Mouse (Mus musculus) liver, postnatal 0 days (tissue): ENCODE measurements around the gene Prickle2. TPM values are rescaled to one million over a fixed set of nuclear protein-coding genes. Genes with fewer than 3 reads are reported as not detected.
A peak's percentile ranks its signal among the peaks of the same experiment; 100 is the strongest.

Experiments
- ATAC-seq: fragments of 200-750 bp; cut with Nextera tagmentation; 2 replicates; pipeline ENCODE4 v1.8.0; 2017; ENCODE audit warnings: mild to moderate bottlenecking, moderate library complexity
- DNase-seq: peaks from one replicate; pipeline ENCODE4 v3.0.0-alpha.2; 2016
- H3K27ac ChIP-seq: fragments of 300-500 bp; sonication (generic); 2 replicates; pipeline ENCODE4 v1.5.1; 2014; ENCODE audit warnings: antibody characterized with exemption, moderate library complexity, mild to moderate bottlenecking, low read depth
- H3K27me3 ChIP-seq: fragments of 300-500 bp; sonication (generic); 2 replicates; pipeline ENCODE4 v1.6.1; 2014; ENCODE audit warnings: low read length, control low read depth, mixed read lengths; ENCODE audit not compliant: insufficient read depth
- H3K36me3 ChIP-seq: fragments of 300-500 bp; sonication (generic); replicated peaks from 2 replicates; pipeline ENCODE4 v1.6.1; 2014; ENCODE audit warnings: mild to moderate bottlenecking, control low read depth, low read length, moderate library complexity, mixed read lengths; ENCODE audit not compliant: insufficient read depth
- H3K4me1 ChIP-seq: fragments of 300-500 bp; sonication (generic); 2 replicates; pipeline ENCODE4 v1.6.1; 2014; ENCODE audit warnings: antibody characterized with exemption, mild to moderate bottlenecking, control low read depth; ENCODE audit not compliant: insufficient read depth
- H3K4me2 ChIP-seq: fragments of 300-500 bp; sonication (generic); 2 replicates; pipeline ENCODE4 v1.6.1; 2014; ENCODE audit warnings: low read depth, mild to moderate bottlenecking, low read length, moderate library complexity, mixed read lengths
- H3K4me3 ChIP-seq: fragments of 300-500 bp; sonication (generic); 2 replicates; pipeline ENCODE4 v1.5.1; 2014; ENCODE audit warnings: low read depth, low read length
- H3K9ac ChIP-seq: fragments of 300-500 bp; sonication (generic); replicated peaks from 2 replicates; pipeline ENCODE4 v1.6.1; 2014; ENCODE audit warnings: mild to moderate bottlenecking, moderate library complexity
- H3K9me3 ChIP-seq: fragments of 300-500 bp; sonication (generic); 2 replicates; pipeline ENCODE4 v1.6.1; 2016; ENCODE audit warnings: mild to moderate bottlenecking, control low read depth, low read length, mixed read lengths
- CTCF ChIP-seq: sonication (generic); IDR thresholded peaks from 2 replicates; pipeline ENCODE4 v1.5.1; 2016; ENCODE audit warnings: antibody characterized with exemption, low read depth
- EP300 ChIP-seq: IDR thresholded peaks from 2 replicates; pipeline ENCODE4 v1.6.1; 2016; ENCODE audit warnings: antibody characterized with exemption, low read depth, mild to moderate bottlenecking
- WGBS: fragments of 180-500 bp; shearing (Covaris S2); extraction: QIAGEN DNeasy Blood & Tissue Kit; methylation state at CpG from one replicate; pipeline ENCODE4 v1.1.7; 2014; ENCODE audit not compliant: insufficient replicate concordance; 5-methylcytosine and 5-hydroxymethylcytosine counted together
- polyA plus RNA-seq: library from polyadenylated mRNA; unstranded; fragments of >200 nt; fragmentation: Nextera tagmentation; extraction: Ambion mirVana; gene quantifications from 2 replicates; pipeline ENCODE4 v1.2.1, GENCODE M21; 2015

Prickle2 gene
- polyA plus RNA-seq, 1 experiment from 2014 or later = 0.28 TPM

DNA sequence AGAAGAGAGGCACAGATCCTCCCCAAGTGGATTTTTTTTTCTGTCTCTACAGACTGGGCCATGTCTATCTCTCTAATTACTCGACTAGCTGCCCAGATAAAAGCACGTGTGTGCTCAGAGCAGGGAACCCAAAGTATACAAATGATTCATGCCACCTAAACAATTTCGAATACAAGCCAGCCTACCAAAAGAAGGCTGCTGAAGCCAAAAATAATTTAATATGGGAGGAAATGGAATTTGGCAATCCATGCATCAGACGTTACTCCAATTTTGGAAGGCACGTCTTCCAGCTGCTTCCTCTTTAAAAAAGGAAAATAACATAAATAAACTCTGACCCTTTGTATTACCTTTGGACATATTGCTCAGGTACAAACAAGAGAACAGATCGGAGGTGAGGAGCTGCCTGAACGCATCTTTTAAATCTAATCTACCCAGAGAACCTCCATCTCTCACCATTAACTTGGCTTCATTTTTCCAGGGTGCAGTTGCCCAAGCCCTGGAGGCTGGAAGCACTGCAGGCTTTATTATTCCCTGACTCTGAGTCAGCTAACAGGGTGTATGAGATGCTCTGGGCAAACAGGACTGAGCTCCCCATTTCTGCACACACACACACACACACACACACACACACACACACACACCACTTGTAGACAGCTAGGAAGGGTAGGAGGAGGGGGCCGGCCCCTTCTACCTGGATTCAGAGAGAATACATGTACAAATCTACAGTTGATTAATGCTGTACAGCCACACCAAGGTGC lies 172.5 kb downstream of the Prickle2 start:
- no peaks in the 10 kb centered on the region for H3K27me3 ChIP-seq
- peak overlapping the region; percentile 32; the same call in 1 of the 2 replicates for H3K4me2 ChIP-seq
- DNase-seq (no peak), ATAC-seq (no peak)
- H3K9me3 ChIP-seq = no peaks in the 10 kb centered on the region
- no peaks in the 10 kb centered on the region for H3K36me3 ChIP-seq
- no peak overlapping the region for H3K27ac ChIP-seq
- 59% methylated on average over 8 of the region's 8 CpGs for WGBS
- no peak overlapping the region for H3K9ac ChIP-seq
- no peak overlapping the region for H3K4me3 ChIP-seq
- H3K4me1 ChIP-seq = no peaks in the 10 kb centered on the region
- TF ChIP-seq EP300 (no peak), CTCF (no peak)

- no peaks in the 10 kb centered on the region for H3K4me1 ChIP-seq
- H3K9ac ChIP-seq = no peak overlapping the region
- WGBS = 63% methylated on average over 3 of the region's 3 CpGs
- H3K27ac ChIP-seq = no peak overlapping the region
- TF ChIP-seq EP300 = no peak
- TF ChIP-seq CTCF = no peak
- H3K36me3 ChIP-seq = no peaks in the 10 kb centered on the region
- H3K4me2 ChIP-seq = peak overlapping the region; percentile 32; the same call in 1 of the 2 replicates
- ATAC-seq (no peak), DNase-seq (no peak)
- no peaks in the 10 kb centered on the region for H3K27me3 ChIP-seq
- H3K9me3 ChIP-seq = no peaks in the 10 kb centered on the region
- H3K4me3 ChIP-seq = no peak overlapping the region
These were observed 173.1 kb downstream of the Prickle2 start for GRCm38 (mm10) chr6:92532896-92533295.

DNA sequence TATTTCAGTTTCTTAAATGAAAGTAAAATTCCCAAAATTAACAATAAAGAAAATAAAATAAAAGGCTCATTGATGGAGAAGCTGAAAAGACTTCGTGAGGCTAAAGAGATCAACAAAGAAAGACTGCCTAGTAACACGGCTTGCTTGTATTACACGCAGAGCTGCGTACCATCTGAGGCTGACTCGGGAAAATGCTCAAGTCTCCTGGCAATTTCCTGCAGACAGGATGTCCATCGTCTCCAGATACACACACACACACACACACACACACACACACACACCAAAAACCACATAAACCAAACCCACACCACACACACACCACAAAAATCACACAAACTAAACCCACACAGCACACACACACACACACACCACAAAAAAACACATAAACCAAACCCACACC lies 173.6 kb downstream of the Prickle2 start:
- 45% methylated on average over 6 of the region's 6 CpGs for WGBS
- TF ChIP-seq EP300 (no peak), CTCF (no peak)
- no peak for DNase-seq
- Histone ChIP-seq H3K9ac (no peak overlapping the region), H3K4me3 (no peak overlapping the region), H3K27ac (no peak overlapping the region), H3K4me1 (no peaks in the 10 kb centered on the region), H3K9me3 (no peaks in the 10 kb centered on the region), H3K27me3 (no peaks in the 10 kb centered on the region), H3K4me2 (no peak overlapping the region), H3K36me3 (no peaks in the 10 kb centered on the region)
- ATAC-seq = no peak

DNA sequence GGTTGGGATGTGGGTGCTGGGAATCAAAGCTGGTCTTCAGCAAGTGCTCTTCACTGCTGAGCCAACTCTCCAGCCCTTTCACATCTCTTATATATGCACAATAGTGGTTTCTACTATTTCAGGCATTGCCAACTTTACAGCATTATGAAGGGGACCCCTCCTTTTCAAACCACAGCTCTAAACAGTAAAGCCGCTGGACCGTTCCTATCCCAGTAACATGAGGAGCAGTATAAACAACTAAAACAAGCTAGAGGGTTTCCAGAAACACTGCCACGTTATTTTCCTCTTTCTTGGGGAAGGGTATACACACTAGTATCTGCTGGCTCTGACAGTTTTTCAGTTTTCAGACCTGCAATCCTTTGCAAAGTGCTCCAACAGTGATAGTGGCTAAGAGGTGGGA lies 179.7 kb downstream of the Prickle2 start:
- DNase-seq (no peak), ATAC-seq (no peak)
- H3K9me3 ChIP-seq = no peaks in the 10 kb centered on the region
- TF ChIP-seq CTCF = no peak
- no peak for TF ChIP-seq EP300
- WGBS = 65% methylated on average over 3 of the region's 3 CpGs
- no peak overlapping the region for H3K4me2 ChIP-seq
- no peaks in the 10 kb centered on the region for H3K36me3 ChIP-seq
- H3K4me3 ChIP-seq = no peak overlapping the region
- no peaks in the 10 kb centered on the region for H3K27me3 ChIP-seq
- no peak overlapping the region for H3K9ac ChIP-seq
- no peak overlapping the region for H3K27ac ChIP-seq
- no peaks in the 10 kb centered on the region for H3K4me1 ChIP-seq

GRCm38 (mm10) chr6:92525646-92526045 lies 180.3 kb downstream of the Prickle2 start:
- no peak for ATAC-seq
- Histone ChIP-seq H3K27me3 (no peaks in the 10 kb centered on the region), H3K4me3 (no peak overlapping the region), H3K4me1 (no peaks in the 10 kb centered on the region), H3K9ac (no peak overlapping the region), H3K27ac (no peak overlapping the region), H3K4me2 (no peak overlapping the region), H3K36me3 (no peaks in the 10 kb centered on the region), H3K9me3 (no peaks in the 10 kb centered on the region)
- WGBS = 83% methylated on average over 2 of the region's 2 CpGs
- TF ChIP-seq EP300 = no peak
- TF ChIP-seq CTCF = no peak
- no peak for DNase-seq

GRCm38 (mm10) chr6:92521526-92522075 lies 184.4 kb downstream of the Prickle2 start:
- DNase-seq (no peak), ATAC-seq (no peak)
- 72% methylated on average over 7 of the region's 7 CpGs for WGBS

More at GRCm38 (mm10) chr6:92521526-92522075, 184.4 kb downstream of the Prickle2 start:
- Histone ChIP-seq H3K27me3 (no peaks in the 10 kb centered on the region), H3K27ac (no peak overlapping the region), H3K9ac (no peak overlapping the region), H3K4me3 (no peak overlapping the region), H3K4me2 (no peak overlapping the region), H3K36me3 (no peaks in the 10 kb centered on the region), H3K4me1 (no peaks in the 10 kb centered on the region), H3K9me3 (no peaks in the 10 kb centered on the region)
- TF ChIP-seq CTCF (no peak), EP300 (no peak)
